Mouse (Mus musculus) embryonic facial prominence, embryonic 13.5 days (tissue): ENCODE data around the gene Kdm2b. TPM values are rescaled to one million over a fixed set of nuclear protein-coding genes. Genes with fewer than 3 reads are reported as not detected.

Experiments used
- ATAC-seq: fragments of 200-750 bp; cut with Nextera tagmentation; 2 replicates; pipeline ENCODE4 v1.8.0; 2017; ENCODE audit warnings: low read depth; ENCODE audit not compliant: insufficient number of reproducible peaks, insufficient read depth, low FRiP score, low TSS enrichment
- H3K27ac ChIP-seq: fragments of 300-500 bp; sonication (generic); 2 replicates; pipeline ENCODE4 v1.5.1; 2015; ENCODE audit warnings: moderate library complexity, mild to moderate bottlenecking, inconsistent platforms
- H3K27me3 ChIP-seq: fragments of 300-500 bp; sonication (generic); 2 replicates; pipeline ENCODE4 v1.6.1; 2015; ENCODE audit warnings: mild to moderate bottlenecking, inconsistent platforms
- H3K36me3 ChIP-seq: fragments of 300-500 bp; sonication (generic); 2 replicates; pipeline ENCODE4 v1.6.1; 2015; ENCODE audit warnings: mild to moderate bottlenecking, inconsistent platforms
- H3K4me1 ChIP-seq: fragments of 300-500 bp; sonication (generic); 2 replicates; pipeline ENCODE4 v1.6.1; 2015; ENCODE audit warnings: inconsistent platforms
- H3K4me2 ChIP-seq: fragments of 300-500 bp; sonication (generic); 2 replicates; pipeline ENCODE4 v1.6.1; 2015; ENCODE audit warnings: moderate library complexity, mild to moderate bottlenecking, inconsistent platforms
- H3K4me3 ChIP-seq: fragments of 300-500 bp; sonication (generic); 2 replicates; pipeline ENCODE4 v1.5.1; 2015; ENCODE audit warnings: mild to moderate bottlenecking, inconsistent platforms
- H3K9ac ChIP-seq: fragments of 300-500 bp; sonication (generic); 2 replicates; pipeline ENCODE4 v1.6.1; 2015; ENCODE audit warnings: mild to moderate bottlenecking, inconsistent platforms
- H3K9me3 ChIP-seq: fragments of 300-500 bp; sonication (generic); 2 replicates; pipeline ENCODE4 v1.6.1; 2016; ENCODE audit warnings: inconsistent platforms
- WGBS: fragments of 180-500 bp; shearing (Covaris S2); methylation state at CpG from one replicate; pipeline ENCODE4 v1.1.7; 2015; ENCODE audit warnings: mixed read lengths; 5-methylcytosine and 5-hydroxymethylcytosine counted together
- polyA plus RNA-seq: library from polyadenylated mRNA; unstranded; fragments of >200 nt; fragmentation: Nextera tagmentation; extraction: Ambion mirVana; gene quantifications from 2 replicates; pipeline ENCODE4 v1.2.1, GENCODE M21; 2015

The Kdm2b gene
- polyA plus RNA-seq, 1 experiment from 2014 or later = 61.6 TPM

DNA sequence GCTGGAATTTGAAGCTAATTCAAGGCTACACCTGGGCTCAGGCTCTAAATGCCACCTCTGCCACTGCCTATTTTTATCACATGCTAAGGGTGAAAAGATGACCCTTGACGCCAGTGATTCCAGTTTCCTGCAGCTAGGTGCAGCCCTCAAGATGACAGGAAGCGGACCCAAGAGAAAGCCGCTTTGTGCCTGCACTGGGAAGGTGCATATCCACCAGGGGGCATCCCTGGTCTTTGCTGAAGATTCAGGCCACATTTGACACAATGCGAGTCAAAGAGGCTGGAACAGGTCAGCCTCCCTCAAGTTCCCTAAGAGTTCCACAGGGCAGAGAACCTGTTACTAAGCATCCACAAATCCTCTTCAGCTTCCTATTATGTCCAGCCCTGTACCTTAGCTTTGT is 21.3 kb downstream of the Kdm2b start:
- 24% methylated on average over 4 of the region's 4 CpGs for WGBS
- ATAC-seq = no peak

DNA sequence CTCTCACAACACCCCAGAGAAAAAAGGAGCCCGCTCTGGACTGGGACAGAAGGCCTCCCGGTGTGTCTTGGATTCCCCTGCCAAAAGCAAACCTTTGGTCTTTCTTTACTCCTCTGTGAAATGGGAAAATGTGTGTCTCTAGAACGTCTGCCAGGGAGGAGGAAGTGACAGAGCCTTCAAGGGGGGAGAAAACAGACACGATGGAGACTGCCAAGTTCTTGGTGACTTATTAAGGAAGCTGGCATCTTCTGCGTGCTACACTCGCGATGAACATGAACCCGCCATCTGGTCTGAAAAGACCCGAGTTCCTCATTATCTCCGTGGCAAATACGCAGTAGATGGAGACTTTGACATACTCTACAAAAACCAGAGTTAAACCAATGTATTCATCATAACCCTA is 24.2 kb downstream of the Kdm2b start:
- Histone ChIP-seq H3K4me3 (no peak overlapping the region), H3K27ac (no peak overlapping the region), H3K9ac (no peak overlapping the region), H3K4me1 (no peaks in the 10 kb centered on the region), H3K27me3 (no peaks in the 10 kb centered on the region), H3K9me3 (no peaks in the 10 kb centered on the region), H3K36me3 (peaks cover 7% of the 10 kb centered on the region), H3K4me2 (no peak overlapping the region)
- 89% methylated on average over 11 of the region's 11 CpGs for WGBS
- no peak for ATAC-seq

More for the DNA sequence above, 21.3 kb downstream of the Kdm2b start:
- Histone ChIP-seq H3K27me3 (no peaks in the 10 kb centered on the region), H3K36me3 (no peaks in the 10 kb centered on the region), H3K27ac (no peak overlapping the region), H3K4me3 (no peak overlapping the region), H3K4me2 (no peak overlapping the region), H3K9me3 (no peaks in the 10 kb centered on the region), H3K9ac (no peak overlapping the region; the same call in 1 of the 2 replicates), H3K4me1 (no peaks in the 10 kb centered on the region)

DNA sequence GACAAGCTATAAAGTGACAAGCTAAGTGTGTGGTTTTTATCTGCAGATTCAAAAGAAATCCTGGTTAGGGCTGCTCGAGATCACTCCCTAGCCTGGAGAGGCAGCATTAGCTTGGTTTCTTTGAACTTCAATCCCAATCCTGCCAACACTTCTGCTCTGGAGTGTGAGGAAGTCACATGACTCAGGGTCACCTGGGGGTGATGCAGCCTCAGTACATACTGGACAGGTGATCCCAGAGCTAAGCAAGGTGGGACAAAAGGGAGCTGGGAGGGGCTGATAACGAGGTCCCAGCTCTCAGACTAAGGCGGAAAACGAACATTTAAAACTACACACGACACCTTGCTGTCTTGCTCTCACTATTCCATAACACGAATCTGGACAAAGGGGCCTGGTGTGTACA is 24.8 kb downstream of the Kdm2b start:
- H3K36me3 ChIP-seq = peaks cover 7% of the 10 kb centered on the region
- ATAC-seq = no peak
- no peak overlapping the region for H3K4me2 ChIP-seq
- H3K27me3 ChIP-seq = no peaks in the 10 kb centered on the region
- H3K27ac ChIP-seq = no peak overlapping the region
- no peaks in the 10 kb centered on the region for H3K9me3 ChIP-seq
- no peak overlapping the region for H3K4me3 ChIP-seq
- 75% methylated on average over 6 of the region's 6 CpGs for WGBS
- no peak overlapping the region for H3K9ac ChIP-seq
- H3K4me1 ChIP-seq = no peaks in the 10 kb centered on the region

DNA sequence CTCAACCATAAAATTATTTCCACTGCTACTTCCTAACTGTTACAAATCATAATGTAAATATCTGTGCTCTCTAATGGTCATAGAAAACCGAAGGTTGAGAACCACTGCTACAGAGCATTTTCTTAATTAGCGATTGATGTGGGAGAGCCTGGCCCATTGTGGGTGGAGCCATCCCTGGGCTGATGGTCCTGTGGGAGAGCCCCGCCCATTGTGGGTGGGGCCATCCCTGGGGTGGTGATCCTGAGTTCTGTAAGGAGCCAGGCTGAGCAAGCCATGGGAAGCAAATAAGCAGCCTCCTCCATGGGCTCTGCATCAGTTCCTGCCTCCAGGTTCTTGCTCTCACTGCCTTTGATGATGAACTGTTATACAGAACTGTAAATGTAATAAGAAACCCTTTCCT is 27.7 kb downstream of the Kdm2b start:
- H3K9me3 ChIP-seq = no peaks in the 10 kb centered on the region
- H3K4me3 ChIP-seq = no peak overlapping the region
- H3K9ac ChIP-seq = no peak overlapping the region
- 42% methylated on average over 3 of the region's 3 CpGs for WGBS
- no peaks in the 10 kb centered on the region for H3K27me3 ChIP-seq
- H3K4me1 ChIP-seq = peaks cover 2% of the 10 kb centered on the region
- no peak for ATAC-seq
- H3K27ac ChIP-seq = no peak overlapping the region
- peaks cover 7% of the 10 kb centered on the region for H3K36me3 ChIP-seq
- no peak overlapping the region for H3K4me2 ChIP-seq

DNA sequence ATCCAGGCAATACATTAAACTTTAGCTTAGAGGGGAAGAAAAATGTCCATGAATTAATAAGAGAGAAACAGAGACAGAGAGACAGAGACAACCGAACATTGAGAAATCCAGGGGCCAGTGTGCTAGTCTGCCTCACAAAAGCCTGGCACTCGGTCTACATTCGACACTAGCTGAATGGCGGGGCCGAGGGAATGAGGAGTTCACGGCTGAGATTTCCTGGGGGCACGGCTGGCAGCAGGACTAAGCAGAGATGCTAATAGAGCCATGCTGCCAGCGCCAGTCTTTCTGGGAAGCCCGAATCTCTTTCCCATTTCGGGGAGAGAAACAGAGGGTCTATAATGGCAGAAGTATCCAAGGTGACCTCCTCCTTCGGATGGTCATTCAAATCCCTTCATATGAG is 30.2 kb downstream of the Kdm2b start:
- Histone ChIP-seq H3K4me3 (no peak overlapping the region), H3K27ac (no peak overlapping the region), H3K4me1 (peaks cover 16% of the 10 kb centered on the region), H3K4me2 (no peak overlapping the region), H3K9me3 (no peaks in the 10 kb centered on the region), H3K36me3 (peaks cover 7% of the 10 kb centered on the region), H3K9ac (no peak overlapping the region), H3K27me3 (peaks cover 2% of the 10 kb centered on the region; the same call in 1 of the 2 replicates)
- ATAC-seq = no peak
- 84% methylated on average over 11 of the region's 11 CpGs for WGBS

DNA sequence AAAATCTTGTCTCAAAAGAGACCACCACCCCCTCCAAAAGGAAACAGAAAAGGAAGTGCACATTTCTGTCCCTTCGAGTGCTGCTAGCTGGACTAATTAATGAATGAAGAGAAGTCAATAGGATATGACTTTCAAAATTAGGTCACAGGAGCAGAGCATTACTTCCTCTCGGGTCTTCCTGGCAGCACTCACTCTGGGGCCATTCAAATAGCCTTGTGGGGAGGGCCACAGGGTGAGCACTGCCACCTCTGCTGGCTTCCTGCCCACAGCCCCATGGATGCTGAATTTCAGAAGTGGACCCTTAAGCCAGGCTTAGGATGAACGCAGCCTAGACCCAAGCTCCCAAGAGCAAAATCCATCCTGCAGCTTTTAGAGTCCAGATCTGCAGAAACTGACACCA is 33.6 kb downstream of the Kdm2b start:
- ATAC-seq = no peak
- no peak overlapping the region for H3K27ac ChIP-seq
- no peak overlapping the region for H3K9ac ChIP-seq
- peaks cover 34% of the 10 kb centered on the region for H3K4me1 ChIP-seq
- no peak overlapping the region for H3K4me3 ChIP-seq
- H3K4me2 ChIP-seq = no peak overlapping the region
- 57% methylated on average over 3 of the region's 3 CpGs for WGBS
- H3K9me3 ChIP-seq = no peaks in the 10 kb centered on the region
- peaks cover 36% of the 10 kb centered on the region for H3K27me3 ChIP-seq
- H3K36me3 ChIP-seq = peaks cover 5% of the 10 kb centered on the region

DNA sequence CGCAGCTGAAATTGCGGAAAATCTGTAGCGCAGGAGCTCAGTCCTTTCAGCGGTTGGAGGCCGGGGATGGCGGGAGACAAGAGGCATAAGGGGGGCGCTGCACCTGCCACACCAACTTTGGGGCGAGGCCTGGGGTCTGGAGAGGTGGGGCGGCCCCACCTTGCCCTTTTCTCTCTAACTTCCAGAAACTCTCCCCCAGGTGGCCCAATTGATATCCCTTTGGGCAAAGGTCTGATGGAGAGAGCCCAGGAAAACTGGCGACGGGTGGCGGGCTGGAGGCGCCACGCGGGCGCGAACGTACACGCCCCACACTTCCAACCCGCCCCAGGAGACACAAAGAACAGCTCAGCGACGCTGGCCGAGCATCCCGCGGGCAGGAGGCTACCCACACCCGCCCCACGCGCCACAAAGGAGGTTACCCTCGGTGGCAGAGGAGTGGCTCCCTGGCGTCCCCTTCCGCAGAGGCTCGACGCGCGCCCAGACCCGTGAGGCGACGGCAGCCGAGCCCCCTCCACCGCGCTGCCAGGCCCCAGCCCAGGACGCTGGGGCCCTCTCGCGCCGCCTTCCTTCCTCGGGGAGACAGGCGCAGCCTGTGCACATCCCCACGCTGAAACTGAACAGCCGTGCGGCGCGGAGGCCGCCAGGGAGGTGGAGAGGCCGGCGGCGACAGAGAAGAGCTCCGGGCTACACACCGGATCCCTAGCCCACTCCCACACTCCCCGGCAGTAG is 37.5 kb downstream of the Kdm2b start:
- H3K9ac ChIP-seq = peak overlapping the region; percentile 66
- no peak for ATAC-seq
- H3K27me3 ChIP-seq = peaks cover 44% of the 10 kb centered on the region
- H3K4me2 ChIP-seq = peak overlapping the region; percentile 89
- H3K4me3 ChIP-seq = peak overlapping the region; percentile 47
- no peak overlapping the region for H3K27ac ChIP-seq
- H3K36me3 ChIP-seq = no peaks in the 10 kb centered on the region
- no peaks in the 10 kb centered on the region for H3K9me3 ChIP-seq
- 4% methylated on average over 58 of the region's 59 CpGs for WGBS
- peaks cover 49% of the 10 kb centered on the region for H3K4me1 ChIP-seq

DNA sequence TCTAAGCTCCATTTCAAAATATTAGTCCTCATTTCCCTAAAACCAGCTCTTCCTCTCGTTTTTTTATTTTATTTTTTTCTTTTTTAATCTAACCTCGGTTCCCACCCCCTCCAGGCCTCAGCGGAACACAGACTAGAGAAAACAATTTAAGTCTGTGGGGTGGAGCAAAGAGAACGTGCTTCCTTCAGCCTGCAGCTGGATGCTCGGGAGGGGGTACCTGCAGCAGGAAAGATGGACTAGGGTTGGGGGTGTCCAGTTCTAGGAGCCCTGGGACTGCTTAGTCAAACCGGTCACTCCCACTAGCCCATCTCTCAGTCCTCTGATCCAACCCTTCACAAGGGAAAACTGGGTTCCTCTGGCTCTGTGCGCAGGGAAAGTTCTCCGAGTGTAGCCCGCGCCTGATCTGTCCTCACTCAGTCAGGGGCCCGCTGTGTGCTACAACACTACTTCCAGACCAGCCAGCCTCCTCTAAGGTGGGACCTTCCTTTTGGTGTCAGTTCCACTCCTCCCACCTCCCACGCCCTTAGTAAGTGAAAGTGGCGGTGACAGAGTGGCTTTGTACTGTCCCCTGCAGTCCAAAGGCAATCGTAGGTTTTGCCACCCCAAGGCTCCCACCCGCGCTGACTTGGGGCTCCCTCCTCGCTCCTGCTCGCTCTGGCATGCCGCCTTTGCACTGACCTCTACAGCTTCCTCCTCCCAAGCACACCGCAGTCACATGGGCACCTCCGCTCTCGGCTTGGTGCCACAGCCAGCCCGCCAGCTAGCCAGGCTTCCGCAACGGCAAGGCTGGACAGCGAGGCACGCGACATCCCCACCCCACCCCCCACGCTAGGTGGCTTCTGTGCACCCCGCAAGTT is 38.3 kb downstream of the Kdm2b start:
- H3K4me1 ChIP-seq = peaks cover 41% of the 10 kb centered on the region
- peak overlapping the region; percentile 66 for H3K9ac ChIP-seq
- H3K4me3 ChIP-seq = peak overlapping the region; percentile 47
- no peak overlapping the region for H3K27ac ChIP-seq
- peak overlapping the region; percentile 89 for H3K4me2 ChIP-seq
- no peaks in the 10 kb centered on the region for H3K36me3 ChIP-seq
- H3K27me3 ChIP-seq = peaks cover 44% of the 10 kb centered on the region
- ATAC-seq = 0 out of 2 replicates have a peak, but pooled peaks have one; percentile 16
- H3K9me3 ChIP-seq = no peaks in the 10 kb centered on the region
- WGBS = 2% methylated on average over 30 of the region's 30 CpGs

DNA sequence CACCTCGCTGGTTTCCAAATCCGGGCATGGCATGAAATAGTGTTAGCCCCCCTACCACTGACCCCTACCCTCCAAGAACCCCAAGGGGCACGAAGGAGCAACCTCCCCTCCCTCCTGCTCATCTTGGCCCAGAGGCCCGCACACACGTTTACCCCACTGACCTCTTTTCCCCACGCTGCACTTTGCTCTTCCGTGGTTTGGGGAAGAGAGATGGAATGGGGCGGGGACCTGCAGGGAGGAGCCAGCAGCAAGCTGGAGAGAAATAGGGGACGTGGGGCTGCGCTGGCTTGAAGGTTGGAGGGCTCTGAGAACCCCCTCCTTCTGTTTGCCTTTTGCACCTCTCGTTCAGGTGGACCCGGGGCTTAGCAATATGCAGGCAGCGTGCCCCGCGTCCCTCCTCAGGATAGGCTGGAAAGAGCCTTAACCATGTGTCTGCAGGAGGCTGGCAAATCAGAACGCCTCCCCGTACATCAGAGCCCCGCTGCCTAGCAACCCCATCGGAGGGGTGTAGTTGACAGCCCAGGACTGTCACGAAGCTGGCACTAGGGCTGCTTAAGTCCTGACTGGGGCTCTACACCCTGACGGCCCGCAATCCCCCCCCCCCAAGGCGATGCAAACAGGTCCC is 39.2 kb downstream of the Kdm2b start:
- Histone ChIP-seq H3K9me3 (no peaks in the 10 kb centered on the region), H3K4me3 (peak overlapping the region; percentile 47), H3K9ac (peak overlapping the region; percentile 44), H3K4me2 (peak overlapping the region; percentile 89), H3K27ac (no peak overlapping the region), H3K36me3 (no peaks in the 10 kb centered on the region), H3K4me1 (peaks cover 38% of the 10 kb centered on the region), H3K27me3 (peaks cover 44% of the 10 kb centered on the region)
- WGBS = 16% methylated on average over 22 of the region's 23 CpGs
- ATAC-seq = peak; percentile 63

DNA sequence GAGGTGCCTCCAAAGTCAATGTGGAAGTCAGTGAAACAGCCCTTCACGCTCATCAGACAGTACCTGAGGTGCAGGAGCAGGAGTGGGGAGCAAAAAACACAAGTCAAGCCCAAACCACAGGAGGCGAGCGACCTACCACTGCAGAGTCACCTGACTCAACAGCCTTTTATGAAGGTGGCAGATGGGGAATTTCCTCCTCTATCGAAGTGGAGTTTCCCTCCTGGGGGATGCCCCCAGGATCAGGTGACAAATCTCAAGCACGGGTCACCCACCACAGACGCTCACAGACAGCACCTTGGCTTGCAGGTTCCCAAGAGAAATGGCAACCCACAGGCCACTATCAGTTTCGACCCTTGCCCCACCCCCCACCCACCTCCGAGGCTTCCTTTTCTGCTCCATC is 40.5 kb downstream of the Kdm2b start:
- 78% methylated on average over 8 of the region's 8 CpGs for WGBS
- Histone ChIP-seq H3K4me2 (no peak overlapping the region), H3K27ac (no peak overlapping the region), H3K9me3 (no peaks in the 10 kb centered on the region), H3K4me1 (peaks cover 33% of the 10 kb centered on the region), H3K27me3 (peaks cover 38% of the 10 kb centered on the region), H3K9ac (no peak overlapping the region), H3K4me3 (no peak overlapping the region), H3K36me3 (no peaks in the 10 kb centered on the region)
- no peak for ATAC-seq

DNA sequence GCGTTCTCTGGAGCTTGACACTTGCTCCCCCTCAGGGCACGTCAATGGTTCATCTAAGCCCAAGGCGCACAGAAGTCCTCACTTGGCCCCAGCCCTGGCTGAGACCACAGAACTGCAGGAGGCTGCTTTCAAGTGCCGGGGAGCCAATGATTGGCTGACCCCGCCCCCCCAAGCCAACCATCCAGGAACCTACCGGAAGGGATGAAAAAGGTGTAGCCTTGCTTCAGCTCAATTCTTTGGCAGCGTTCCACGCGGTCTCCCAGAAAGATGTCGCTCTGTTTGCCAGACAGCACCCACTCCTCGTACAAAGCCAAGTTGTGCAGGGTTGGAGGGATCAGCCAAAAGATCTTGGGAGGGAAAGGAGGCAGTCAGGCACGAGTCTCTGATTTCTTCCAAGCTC is 42.1 kb downstream of the Kdm2b start:
- H3K27me3 ChIP-seq = peaks cover 23% of the 10 kb centered on the region
- no peak overlapping the region for H3K4me3 ChIP-seq
- 75% methylated on average over 12 of the region's 12 CpGs for WGBS
- no peaks in the 10 kb centered on the region for H3K36me3 ChIP-seq
- no peaks in the 10 kb centered on the region for H3K9me3 ChIP-seq
- peaks cover 30% of the 10 kb centered on the region for H3K4me1 ChIP-seq
- no peak overlapping the region for H3K27ac ChIP-seq
- no peak for ATAC-seq
- H3K9ac ChIP-seq = no peak overlapping the region
- no peak overlapping the region for H3K4me2 ChIP-seq
